Mouse (Mus musculus): Measurements from ENCODE around the gene 1700003E16Rik. TPM values are rescaled to one million over a fixed set of nuclear protein-coding genes. Genes with fewer than 3 reads are reported as not detected.

The 1700003E16Rik gene
- polyA plus RNA-seq, 1 experiment from 2014 or later = 0.17 TPM

DNA sequence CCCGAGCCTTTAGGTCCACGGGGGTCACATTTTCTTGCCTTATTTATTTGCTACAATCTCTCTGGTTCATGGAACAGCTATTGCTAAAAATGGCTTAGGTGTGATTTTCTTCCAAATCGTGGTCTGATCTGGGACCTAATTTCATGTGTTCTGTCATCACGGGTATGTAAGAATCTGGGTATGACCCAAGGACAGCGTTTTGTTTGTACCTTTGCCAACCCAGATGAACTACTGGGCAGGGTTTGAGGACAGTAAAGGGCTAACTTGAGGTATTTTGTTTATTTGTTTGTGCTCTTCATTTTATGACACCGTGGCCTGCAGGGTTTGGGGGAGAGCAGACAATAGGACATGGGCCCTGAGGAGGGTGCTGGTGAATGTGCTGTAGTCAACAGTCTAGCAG lies 24.4 kb downstream of the 1700003E16Rik start:
- Histone ChIP-seq H3K36me3 (peaks cover 36% of the 10 kb centered on the region), H3K4me3 (no peak overlapping the region), H3K27ac (ENCODE audit: poor library complexity, severe bottlenecking) (no peak overlapping the region), H3K4me1 (replicated peaks) (peaks cover 28% of the 10 kb centered on the region), H3K4me2 (no peak overlapping the region), H3K27me3 (replicated peaks) (no peaks in the 10 kb centered on the region), H3K9me3 (replicated peaks) (no peaks in the 10 kb centered on the region), H3K9ac (no peak overlapping the region)
- no peak for ATAC-seq (ENCODE audit: insufficient number of reproducible peaks, low FRiP score)
- 77% methylated on average over 6 of the region's 6 CpGs for WGBS

DNA sequence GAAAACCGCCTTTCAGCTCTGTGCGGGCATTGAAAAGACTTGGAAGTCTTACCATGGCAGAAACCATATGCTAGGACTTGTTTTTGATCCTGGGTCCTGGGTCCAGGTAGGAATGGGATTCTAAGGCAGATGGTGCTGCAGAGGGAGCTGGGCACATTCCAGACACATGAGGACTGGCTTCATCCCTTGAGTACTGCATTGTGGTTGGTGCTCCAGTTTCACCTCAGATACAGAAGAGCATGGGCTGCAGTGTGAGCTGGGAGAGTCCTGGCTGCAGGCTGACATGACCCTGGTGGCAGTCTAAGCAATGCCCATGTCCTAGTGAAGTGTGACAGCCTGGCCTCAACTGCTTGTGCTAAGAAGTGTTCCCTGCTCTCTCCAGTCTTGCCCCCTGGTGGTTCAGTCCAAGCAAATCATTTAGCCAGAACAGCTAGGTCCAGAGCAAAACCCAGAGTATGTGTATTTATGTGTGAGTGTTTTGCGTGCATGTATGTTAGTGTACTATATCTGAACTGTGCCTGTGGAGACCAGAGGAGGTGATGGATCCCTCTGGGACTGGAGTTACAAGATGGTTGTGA lies 28.7 kb downstream of the 1700003E16Rik start:
- H3K4me3 ChIP-seq = no peak overlapping the region
- no peak overlapping the region for H3K4me2 ChIP-seq
- H3K27ac ChIP-seq (ENCODE audit: poor library complexity, severe bottlenecking) = no peak overlapping the region
- no peaks in the 10 kb centered on the region for H3K27me3 ChIP-seq (replicated peaks)
- no peak for ATAC-seq (ENCODE audit: insufficient number of reproducible peaks, low FRiP score)
- H3K9ac ChIP-seq = no peak overlapping the region
- 97% methylated on average over 3 of the region's 3 CpGs for WGBS
- H3K4me1 ChIP-seq (replicated peaks) = peaks cover 27% of the 10 kb centered on the region
- H3K9me3 ChIP-seq (replicated peaks) = no peaks in the 10 kb centered on the region
- peaks cover 54% of the 10 kb centered on the region for H3K36me3 ChIP-seq

DNA sequence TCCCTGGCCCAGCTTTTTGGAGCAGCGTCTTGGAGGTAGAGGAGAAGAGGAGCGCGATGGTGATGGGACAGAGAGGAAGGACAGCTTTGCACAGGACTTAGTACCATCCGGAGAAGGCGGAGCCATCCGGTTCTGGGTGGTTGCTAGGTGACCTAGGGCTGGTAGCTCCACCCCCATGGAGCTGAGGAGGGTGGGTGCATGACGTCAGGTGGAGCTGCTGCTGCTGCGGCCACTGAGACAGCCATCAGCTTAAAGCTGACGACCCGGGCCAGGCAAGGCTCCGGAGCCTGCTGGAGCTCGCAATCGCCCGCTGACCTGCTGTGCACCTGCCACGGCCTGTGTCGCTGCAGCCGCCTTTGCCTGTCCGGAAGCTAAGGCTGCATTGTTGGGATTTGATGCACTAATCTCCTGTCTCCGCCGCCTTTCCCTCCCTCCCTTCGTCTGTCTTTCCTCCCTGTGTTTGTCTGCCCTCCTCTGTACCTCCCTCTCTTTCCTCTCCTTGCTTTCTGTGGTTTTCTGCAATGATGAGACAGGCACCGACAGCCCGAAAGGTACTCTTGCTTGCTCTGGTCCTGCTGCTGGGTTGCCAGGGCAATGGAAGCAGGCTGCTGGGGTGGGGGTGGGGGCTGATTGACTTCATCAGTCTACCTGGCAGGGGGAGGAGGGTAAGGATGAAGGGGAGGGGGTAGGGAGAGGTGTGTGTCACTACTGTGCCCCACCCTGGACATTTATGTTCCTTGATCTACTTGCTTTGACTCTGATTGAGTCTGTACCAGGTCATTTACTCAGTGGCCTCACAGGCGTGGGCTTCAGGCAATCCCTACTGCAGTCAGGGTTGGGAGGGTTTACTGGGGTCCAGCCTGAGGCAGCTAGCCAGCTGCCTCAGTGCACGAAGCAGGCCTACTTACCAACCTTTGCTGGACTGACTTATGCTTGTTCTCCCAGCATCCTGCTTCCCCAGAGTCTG lies 30.0 kb downstream of the 1700003E16Rik start:
- H3K4me3 ChIP-seq = peak overlapping the region; percentile 20
- peak overlapping the region; percentile 51 for H3K9ac ChIP-seq
- no peaks in the 10 kb centered on the region for H3K27me3 ChIP-seq (replicated peaks)
- H3K27ac ChIP-seq (ENCODE audit: poor library complexity, severe bottlenecking) = no peak overlapping the region
- no peaks in the 10 kb centered on the region for H3K9me3 ChIP-seq (replicated peaks)
- peak; percentile 78 for ATAC-seq (ENCODE audit: insufficient number of reproducible peaks, low FRiP score)
- WGBS = 13% methylated on average over 25 of the region's 25 CpGs
- peaks cover 67% of the 10 kb centered on the region for H3K36me3 ChIP-seq
- peaks cover 22% of the 10 kb centered on the region for H3K4me1 ChIP-seq (replicated peaks)
- H3K4me2 ChIP-seq = peak overlapping the region; percentile 62

DNA sequence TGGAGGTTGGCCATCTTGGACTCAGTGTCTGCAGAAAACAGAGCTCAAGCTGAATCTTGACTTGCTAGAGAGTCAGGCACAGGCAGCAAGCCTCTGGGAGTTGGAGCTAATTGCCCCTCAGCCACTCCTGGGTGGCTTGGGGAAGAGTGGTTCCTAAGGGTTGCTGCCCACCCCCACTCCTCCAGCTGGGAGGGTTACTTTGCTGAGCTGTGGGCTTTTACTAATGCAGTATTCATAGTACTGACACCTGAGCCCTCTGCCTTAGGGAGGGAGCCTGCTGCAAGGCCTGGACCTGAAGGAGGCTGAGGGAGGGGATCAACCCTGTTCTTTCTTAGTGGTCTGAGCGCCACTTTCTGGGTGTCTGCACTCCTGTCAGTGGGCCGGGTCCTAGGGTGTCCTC lies 30.7 kb downstream of the 1700003E16Rik start:
- H3K27me3 ChIP-seq (replicated peaks) = no peaks in the 10 kb centered on the region
- H3K27ac ChIP-seq (ENCODE audit: poor library complexity, severe bottlenecking) = no peak overlapping the region
- 78% methylated on average over 2 of the region's 2 CpGs for WGBS
- ATAC-seq (ENCODE audit: insufficient number of reproducible peaks, low FRiP score) = no peak
- no peak overlapping the region for H3K4me3 ChIP-seq
- H3K36me3 ChIP-seq = peaks cover 74% of the 10 kb centered on the region
- no peak overlapping the region for H3K4me2 ChIP-seq
- no peak overlapping the region for H3K9ac ChIP-seq
- no peaks in the 10 kb centered on the region for H3K9me3 ChIP-seq (replicated peaks)
- peaks cover 22% of the 10 kb centered on the region for H3K4me1 ChIP-seq (replicated peaks)

DNA sequence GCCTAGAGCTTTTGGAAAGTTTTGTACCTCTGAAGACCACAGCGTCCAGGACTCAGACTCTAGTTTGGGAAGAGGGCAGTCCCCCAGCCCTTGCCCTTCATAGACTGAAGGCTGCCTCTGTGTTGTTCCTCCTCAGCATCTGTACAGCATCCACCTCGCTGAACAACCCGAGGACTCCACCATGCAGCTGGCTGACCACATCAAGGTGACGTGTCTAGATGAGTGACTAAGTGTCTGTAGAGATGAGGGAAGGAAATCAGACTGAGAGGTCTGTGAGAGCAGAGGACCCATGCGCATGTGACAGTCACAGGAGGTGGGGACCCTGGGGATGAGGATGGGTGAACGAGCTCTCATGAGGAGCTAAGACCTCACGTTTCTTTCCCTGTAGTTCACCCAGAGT lies 37.4 kb downstream of the 1700003E16Rik start:
- no peaks in the 10 kb centered on the region for H3K9me3 ChIP-seq (replicated peaks)
- peaks cover 100% of the 10 kb centered on the region for H3K36me3 ChIP-seq
- H3K27ac ChIP-seq (ENCODE audit: poor library complexity, severe bottlenecking) = no peak overlapping the region
- H3K27me3 ChIP-seq (replicated peaks) = no peaks in the 10 kb centered on the region
- no peak overlapping the region for H3K4me3 ChIP-seq
- H3K4me2 ChIP-seq = no peak overlapping the region
- no peak for ATAC-seq (ENCODE audit: insufficient number of reproducible peaks, low FRiP score)
- 87% methylated on average over 7 of the region's 7 CpGs for WGBS
- H3K4me1 ChIP-seq (replicated peaks) = peaks cover 19% of the 10 kb centered on the region
- H3K9ac ChIP-seq = no peak overlapping the region

DNA sequence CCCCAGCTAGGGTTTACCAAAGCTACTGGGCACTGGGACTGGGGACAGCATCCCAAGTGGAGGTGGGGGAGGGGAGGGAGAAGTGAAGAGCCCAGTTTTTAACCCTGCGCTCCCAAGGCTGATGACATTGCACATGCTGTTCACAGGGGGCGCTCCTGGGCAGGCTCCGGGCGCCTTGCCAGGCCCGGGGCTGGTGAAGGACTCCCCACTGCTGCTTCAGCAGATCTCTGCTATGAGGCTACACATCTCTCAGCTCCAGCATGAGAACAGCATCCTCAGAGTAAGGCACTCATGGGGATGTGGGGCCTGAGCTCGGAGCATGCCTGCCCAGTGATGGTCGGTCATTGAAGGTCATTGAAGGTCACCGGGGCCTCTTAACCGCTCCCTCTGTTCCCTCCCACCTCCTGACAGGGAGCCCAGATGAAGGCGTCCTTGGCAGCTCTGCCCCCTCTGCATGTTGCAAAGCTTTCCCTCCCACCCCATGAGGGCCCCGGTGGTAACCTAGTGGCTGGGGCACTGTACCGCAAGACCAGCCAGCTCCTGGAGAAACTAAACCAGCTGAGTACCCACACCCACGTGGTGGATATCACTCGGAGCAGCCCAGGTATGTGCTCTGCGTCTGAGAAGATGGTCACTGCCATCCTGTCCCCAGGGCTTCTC lies 41.3 kb downstream of the 1700003E16Rik start:
- peak; percentile 34; the same call in 1 of the 2 replicates for ATAC-seq (ENCODE audit: insufficient number of reproducible peaks, low FRiP score)
- no peak overlapping the region for H3K4me3 ChIP-seq

DNA sequence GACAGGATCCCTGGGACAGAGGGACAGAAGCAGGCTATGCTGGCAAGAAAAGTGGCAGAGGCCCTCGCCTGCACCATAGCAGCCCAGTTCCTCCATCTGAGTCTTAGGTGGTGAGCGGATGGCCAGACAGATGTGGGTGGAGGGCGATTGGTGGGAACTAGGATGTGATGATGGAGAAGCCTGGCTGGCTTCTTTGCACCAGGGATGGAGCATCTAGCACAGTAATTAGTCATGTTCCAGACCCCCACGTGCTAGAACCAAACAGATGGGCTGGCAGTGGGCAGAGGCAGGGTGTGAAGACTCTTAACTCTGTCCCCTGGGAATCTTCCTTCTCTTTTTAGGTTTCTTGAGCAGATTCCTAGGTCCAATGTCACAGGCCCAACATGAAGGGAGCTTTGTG lies 47.1 kb downstream of the 1700003E16Rik start:
- H3K27me3 ChIP-seq (replicated peaks) = no peaks in the 10 kb centered on the region
- WGBS = 86% methylated on average over 4 of the region's 4 CpGs
- no peak overlapping the region for H3K4me2 ChIP-seq
- ATAC-seq (ENCODE audit: insufficient number of reproducible peaks, low FRiP score) = no peak
- no peak overlapping the region for H3K27ac ChIP-seq (ENCODE audit: poor library complexity, severe bottlenecking)
- H3K9me3 ChIP-seq (replicated peaks) = no peaks in the 10 kb centered on the region
- peaks cover 32% of the 10 kb centered on the region for H3K36me3 ChIP-seq
- H3K4me3 ChIP-seq = no peak overlapping the region
- peaks cover 9% of the 10 kb centered on the region; the same call in 1 of the 2 replicates for H3K4me1 ChIP-seq (replicated peaks)
- H3K9ac ChIP-seq = no peak overlapping the region

More for the DNA sequence above, 41.3 kb downstream of the 1700003E16Rik start:
- H3K4me1 ChIP-seq (replicated peaks) = peaks cover 18% of the 10 kb centered on the region
- H3K27me3 ChIP-seq (replicated peaks) = no peaks in the 10 kb centered on the region
- 37% methylated on average over 15 of the region's 15 CpGs for WGBS
- H3K9me3 ChIP-seq (replicated peaks) = no peaks in the 10 kb centered on the region
- H3K9ac ChIP-seq = no peak overlapping the region
- no peak overlapping the region for H3K4me2 ChIP-seq
- peaks cover 90% of the 10 kb centered on the region for H3K36me3 ChIP-seq
- H3K27ac ChIP-seq (ENCODE audit: poor library complexity, severe bottlenecking) = peak overlapping the region; percentile 1

DNA sequence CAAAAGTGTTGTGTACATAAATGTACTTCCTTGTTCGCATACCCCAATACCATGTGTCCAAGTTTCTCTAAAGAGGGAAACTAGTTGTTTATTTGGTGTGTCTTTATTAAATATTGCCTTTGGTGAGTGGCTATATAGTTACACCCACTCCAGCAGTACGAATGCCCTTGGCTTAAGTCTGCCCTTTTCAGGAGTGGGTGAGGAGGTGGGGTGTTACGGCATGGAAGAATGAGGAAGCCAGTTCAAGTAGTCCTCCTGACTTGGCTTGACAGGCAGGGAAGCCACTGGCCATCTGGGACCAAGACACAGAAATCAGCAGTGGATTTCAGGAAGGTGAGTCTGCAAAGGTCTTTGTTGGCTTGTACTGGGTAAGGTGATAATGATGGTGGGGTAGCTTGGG lies 49.6 kb downstream of the 1700003E16Rik start:
- no peak for ATAC-seq (ENCODE audit: insufficient number of reproducible peaks, low FRiP score)
- Histone ChIP-seq H3K9me3 (replicated peaks) (no peaks in the 10 kb centered on the region), H3K9ac (no peak overlapping the region), H3K4me2 (no peak overlapping the region), H3K27me3 (replicated peaks) (no peaks in the 10 kb centered on the region), H3K4me1 (replicated peaks) (peaks cover 14% of the 10 kb centered on the region; the same call in 1 of the 2 replicates), H3K4me3 (no peak overlapping the region), H3K36me3 (peaks cover 9% of the 10 kb centered on the region; the same call in 1 of the 2 replicates), H3K27ac (ENCODE audit: poor library complexity, severe bottlenecking) (no peak overlapping the region)
- WGBS = 89% methylated on average over 3 of the region's 3 CpGs

DNA sequence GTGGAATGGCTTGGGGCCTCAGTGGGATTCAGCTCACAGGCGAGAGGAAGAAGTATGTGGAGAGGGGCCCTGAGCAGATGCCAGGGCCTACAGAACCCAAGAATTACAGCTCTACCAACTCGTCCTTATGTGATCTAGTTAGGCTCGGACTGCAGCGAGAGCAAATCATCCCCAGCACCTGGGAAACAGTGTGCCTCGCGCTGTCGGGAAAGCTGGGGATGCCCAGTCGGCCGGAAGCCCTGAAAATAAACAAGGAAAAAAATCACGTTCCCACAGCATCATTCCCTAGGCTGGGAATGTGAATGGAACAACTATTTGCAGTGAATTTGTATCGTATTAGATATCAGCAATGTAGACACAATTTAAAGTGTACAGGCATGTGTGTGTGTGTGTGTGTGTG lies 50.1 kb downstream of the 1700003E16Rik start:
- no peak for ATAC-seq (ENCODE audit: insufficient number of reproducible peaks, low FRiP score)
- 79% methylated on average over 11 of the region's 11 CpGs for WGBS
- H3K36me3 ChIP-seq = peaks cover 4% of the 10 kb centered on the region; the same call in 1 of the 2 replicates

DNA sequence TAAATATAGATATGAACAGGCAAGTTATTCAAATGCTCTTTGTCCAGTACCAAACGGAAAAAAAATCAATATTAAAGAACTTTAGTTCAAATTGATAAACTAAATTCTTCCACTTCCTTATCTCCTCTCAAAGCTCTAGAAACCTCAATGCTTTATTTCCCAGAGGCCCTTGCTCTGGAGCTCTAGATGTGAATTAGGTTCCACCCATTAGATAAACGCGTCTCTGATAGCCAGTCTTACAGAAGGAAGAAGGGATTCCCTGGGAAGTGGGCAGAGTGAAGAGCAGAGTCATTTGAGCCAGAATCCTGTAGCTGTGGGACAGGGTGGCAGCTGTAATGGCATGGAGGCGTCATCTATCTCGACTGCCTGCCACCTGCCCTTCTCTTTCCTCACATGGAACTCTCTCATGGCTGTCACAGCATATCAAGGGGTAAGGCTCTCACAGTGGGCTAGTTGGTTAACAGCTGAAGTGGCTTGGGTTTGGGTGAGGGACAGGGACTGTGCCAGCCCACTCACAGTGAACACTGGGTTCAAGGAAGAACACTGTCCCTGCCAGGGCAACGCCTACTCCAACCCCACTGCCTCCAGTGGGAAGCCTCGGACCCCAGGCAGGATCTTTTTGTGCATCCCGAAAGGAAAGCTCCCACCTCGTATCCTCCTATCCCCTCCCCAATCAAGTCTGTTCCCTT lies 51.3 kb downstream of the 1700003E16Rik start:
- Histone ChIP-seq H3K27ac (ENCODE audit: poor library complexity, severe bottlenecking) (no peak overlapping the region), H3K36me3 (no peaks in the 10 kb centered on the region), H3K4me1 (replicated peaks) (peaks cover 21% of the 10 kb centered on the region), H3K4me3 (no peak overlapping the region), H3K4me2 (no peak overlapping the region), H3K9ac (no peak overlapping the region), H3K27me3 (replicated peaks) (no peaks in the 10 kb centered on the region; the same call in 1 of the 2 replicates), H3K9me3 (replicated peaks) (no peaks in the 10 kb centered on the region)
- 57% methylated on average over 9 of the region's 9 CpGs for WGBS
- ATAC-seq (ENCODE audit: insufficient number of reproducible peaks, low FRiP score) = no peak

More for the DNA sequence above, 50.1 kb downstream of the 1700003E16Rik start:
- Histone ChIP-seq H3K4me1 (replicated peaks) (peaks cover 17% of the 10 kb centered on the region), H3K27ac (ENCODE audit: poor library complexity, severe bottlenecking) (no peak overlapping the region), H3K27me3 (replicated peaks) (no peaks in the 10 kb centered on the region), H3K4me3 (no peak overlapping the region), H3K4me2 (no peak overlapping the region), H3K9ac (no peak overlapping the region), H3K9me3 (replicated peaks) (no peaks in the 10 kb centered on the region)

All from heart, embryonic 12.5 days (tissue).